Mouse (Mus musculus) embryonic facial prominence, embryonic 15.5 days (tissue): ENCODE data around the gene Magi1. TPM values are rescaled to one million over a fixed set of nuclear protein-coding genes. Genes with fewer than 3 reads are reported as not detected.
A peak's percentile ranks its signal among the peaks of the same experiment; 100 is the strongest.

Experiments used
- ATAC-seq: fragments of 200-750 bp; cut with Nextera tagmentation; 2 replicates; pipeline ENCODE4 v1.8.0; 2017; ENCODE audit warnings: low read depth, moderate TSS enrichment; ENCODE audit not compliant: insufficient number of reproducible peaks, low FRiP score, low TSS enrichment
- H3K27ac ChIP-seq: fragments of 300-500 bp; sonication (generic); replicated peaks from 2 replicates; pipeline ENCODE4 v1.5.1; 2015; ENCODE audit warnings: mild to moderate bottlenecking, inconsistent platforms
- H3K27me3 ChIP-seq: fragments of 300-500 bp; sonication (generic); 2 replicates; pipeline ENCODE4 v1.6.1; 2015; ENCODE audit warnings: inconsistent platforms
- H3K36me3 ChIP-seq: fragments of 300-500 bp; sonication (generic); 2 replicates; pipeline ENCODE4 v1.6.1; 2015; ENCODE audit warnings: mild to moderate bottlenecking, inconsistent platforms
- H3K4me1 ChIP-seq: fragments of 300-500 bp; sonication (generic); 2 replicates; pipeline ENCODE4 v1.6.1; 2015; ENCODE audit warnings: inconsistent platforms
- H3K4me2 ChIP-seq: fragments of 300-500 bp; sonication (generic); replicated peaks from 2 replicates; pipeline ENCODE4 v1.6.1; 2015; ENCODE audit warnings: mild to moderate bottlenecking, inconsistent platforms
- H3K4me3 ChIP-seq: fragments of 300-500 bp; sonication (generic); replicated peaks from 2 replicates; pipeline ENCODE4 v1.5.1; 2015; ENCODE audit warnings: mild to moderate bottlenecking, inconsistent platforms
- H3K9ac ChIP-seq: fragments of 300-500 bp; sonication (generic); 2 replicates; pipeline ENCODE4 v1.6.1; 2015; ENCODE audit warnings: inconsistent platforms
- H3K9me3 ChIP-seq: fragments of 300-500 bp; sonication (generic); replicated peaks from 2 replicates; pipeline ENCODE4 v1.6.1; 2016; ENCODE audit warnings: inconsistent platforms
- WGBS: fragments of 180-500 bp; shearing (Covaris S2); methylation state at CpG from one replicate; pipeline ENCODE4 v1.1.7; 2015; 5-methylcytosine and 5-hydroxymethylcytosine counted together
- polyA plus RNA-seq: library from polyadenylated mRNA; unstranded; fragments of >200 nt; fragmentation: Nextera tagmentation; extraction: Ambion mirVana; gene quantifications from 2 replicates; pipeline ENCODE4 v1.2.1, GENCODE M21; 2015

Magi1 gene
- polyA plus RNA-seq, 1 experiment from 2014 or later: 8.3 TPM

DNA sequence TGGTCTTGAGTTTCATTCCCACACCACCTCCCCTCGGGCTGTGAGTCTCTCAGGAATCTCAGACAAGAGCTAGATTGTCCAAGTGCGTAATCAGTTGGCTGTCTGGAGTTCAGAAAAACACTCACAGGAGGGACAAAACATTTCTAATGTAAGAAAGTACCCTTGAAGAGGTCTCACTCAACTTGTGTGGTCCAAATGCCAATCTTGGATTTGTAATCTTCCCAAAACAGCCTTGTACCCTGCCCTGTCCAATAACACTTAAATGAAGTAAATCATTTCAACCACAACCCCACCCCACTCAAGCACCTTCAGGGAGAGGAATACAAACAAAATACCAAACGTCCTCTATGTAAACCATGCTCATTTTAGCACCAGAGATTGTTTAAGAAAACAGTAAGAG is 82.8 kb downstream of the Magi1 start:
- H3K27ac ChIP-seq: no peak overlapping the region
- peaks cover 12% of the 10 kb centered on the region for H3K4me1 ChIP-seq
- no peaks in the 10 kb centered on the region for H3K9me3 ChIP-seq
- WGBS: 28% methylated on average over 3 of the region's 3 CpGs
- H3K36me3 ChIP-seq: no peaks in the 10 kb centered on the region
- no peak for ATAC-seq
- H3K4me3 ChIP-seq: no peak overlapping the region
- no peak overlapping the region for H3K4me2 ChIP-seq
- H3K9ac ChIP-seq: no peak overlapping the region
- no peaks in the 10 kb centered on the region for H3K27me3 ChIP-seq

- Histone ChIP-seq H3K4me2 (no peak overlapping the region), H3K4me3 (no peak overlapping the region), H3K27ac (no peak overlapping the region), H3K36me3 (no peaks in the 10 kb centered on the region), H3K9me3 (no peaks in the 10 kb centered on the region), H3K4me1 (peaks cover 16% of the 10 kb centered on the region), H3K9ac (no peak overlapping the region), H3K27me3 (no peaks in the 10 kb centered on the region)
- 72% methylated on average over 2 of the region's 2 CpGs for WGBS
- ATAC-seq: no peak
Observed at GRCm38 (mm10) chr6:94199696-94200095, 84.0 kb downstream of the Magi1 start.

DNA sequence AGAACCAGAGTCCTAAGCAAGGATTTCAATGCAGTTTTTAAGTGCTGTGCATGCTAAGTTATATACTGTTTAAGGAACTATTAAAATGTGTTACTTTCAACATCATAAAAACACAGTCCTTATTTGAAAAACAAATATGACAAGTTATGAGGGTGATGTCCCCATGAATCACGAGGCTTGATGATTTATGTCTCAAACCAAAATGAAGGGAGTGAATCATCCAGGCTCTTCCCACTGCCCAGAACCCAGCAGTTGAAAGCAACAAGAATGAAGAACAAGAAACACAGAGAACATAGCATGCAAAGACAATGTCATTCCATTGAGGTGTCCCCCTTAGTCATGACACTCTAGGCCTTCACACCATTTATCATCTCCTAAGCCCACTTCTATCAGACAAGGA is 85.9 kb downstream of the Magi1 start:
- Histone ChIP-seq H3K27me3 (no peaks in the 10 kb centered on the region), H3K36me3 (no peaks in the 10 kb centered on the region), H3K9ac (no peak overlapping the region), H3K4me2 (no peak overlapping the region), H3K9me3 (no peaks in the 10 kb centered on the region), H3K4me1 (peaks cover 11% of the 10 kb centered on the region; the same call in 1 of the 2 replicates), H3K4me3 (no peak overlapping the region), H3K27ac (no peak overlapping the region)
- ATAC-seq: no peak
- WGBS: 88% methylated on average over 1 of the region's 1 CpGs

- 70% methylated on average over 14 of the region's 14 CpGs for WGBS
- peaks cover 4% of the 10 kb centered on the region; the same call in 1 of the 2 replicates for H3K4me1 ChIP-seq
- H3K27ac ChIP-seq: no peak overlapping the region
- H3K9ac ChIP-seq: no peak overlapping the region
- no peak overlapping the region for H3K4me2 ChIP-seq
- H3K27me3 ChIP-seq: no peaks in the 10 kb centered on the region
- no peaks in the 10 kb centered on the region for H3K36me3 ChIP-seq
- ATAC-seq: no peak
- H3K4me3 ChIP-seq: no peak overlapping the region
- H3K9me3 ChIP-seq: no peaks in the 10 kb centered on the region
Observed at GRCm38 (mm10) chr6:94195303-94195911, 88.3 kb downstream of the Magi1 start.

- H3K4me3 ChIP-seq: no peak overlapping the region
- no peaks in the 10 kb centered on the region for H3K27me3 ChIP-seq
- H3K9ac ChIP-seq: no peak overlapping the region
- H3K9me3 ChIP-seq: no peaks in the 10 kb centered on the region
- H3K4me2 ChIP-seq: no peak overlapping the region
- whole genome bisulfite sequencing: 67% methylated on average over 5 of the region's 5 CpGs
- no peak for ATAC-seq
- H3K4me1 ChIP-seq: peaks cover 8% of the 10 kb centered on the region; the same call in 1 of the 2 replicates
- 0 out of 2 replicates have a peak overlapping the region, but pooled peaks have one; percentile 13 for H3K27ac ChIP-seq
- H3K36me3 ChIP-seq: no peaks in the 10 kb centered on the region
Observed at GRCm38 (mm10) chr6:94190830-94191229, 92.9 kb downstream of the Magi1 start.

GRCm38 (mm10) chr6:94189379-94189778 is 94.3 kb downstream of the Magi1 start:
- Histone ChIP-seq H3K4me3 (no peak overlapping the region), H3K9me3 (no peaks in the 10 kb centered on the region), H3K27me3 (no peaks in the 10 kb centered on the region), H3K36me3 (no peaks in the 10 kb centered on the region), H3K4me1 (peaks cover 7% of the 10 kb centered on the region; the same call in 1 of the 2 replicates), H3K27ac (no peak overlapping the region), H3K9ac (no peak overlapping the region), H3K4me2 (no peak overlapping the region)
- peak; percentile 63; the same call in 1 of the 2 replicates for ATAC-seq
- WGBS: 46% methylated on average over 5 of the region's 5 CpGs

- Histone ChIP-seq H3K27me3 (no peaks in the 10 kb centered on the region), H3K4me1 (peaks cover 31% of the 10 kb centered on the region), H3K4me3 (no peak overlapping the region), H3K27ac (peak overlapping the region; percentile 60), H3K36me3 (no peaks in the 10 kb centered on the region), H3K9ac (no peak overlapping the region), H3K9me3 (no peaks in the 10 kb centered on the region), H3K4me2 (no peak overlapping the region)
- 59% methylated on average over 7 of the region's 7 CpGs for WGBS
- ATAC-seq: no peak
Observed at GRCm38 (mm10) chr6:94186628-94187319, 96.9 kb downstream of the Magi1 start.

DNA sequence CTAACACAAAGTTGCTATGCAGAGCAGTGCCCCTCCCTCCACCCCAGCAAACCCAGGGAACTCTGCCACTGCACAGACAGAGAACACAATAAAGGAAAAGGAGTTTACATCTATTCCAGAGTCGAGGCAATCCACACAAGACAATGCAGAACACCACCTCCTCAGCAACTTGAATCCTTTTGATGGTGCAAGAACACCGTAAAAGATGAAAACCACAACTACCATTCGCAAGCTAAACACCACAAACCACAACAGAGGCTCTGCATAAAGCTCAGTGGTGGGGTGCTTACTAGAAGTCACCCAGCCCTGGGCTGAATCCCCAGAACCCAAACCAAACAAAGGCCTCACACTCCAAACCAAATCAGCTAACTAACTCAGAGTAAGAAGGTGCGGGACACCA is 99.4 kb downstream of the Magi1 start:
- H3K4me1 ChIP-seq: peaks cover 31% of the 10 kb centered on the region
- no peak for ATAC-seq

DNA sequence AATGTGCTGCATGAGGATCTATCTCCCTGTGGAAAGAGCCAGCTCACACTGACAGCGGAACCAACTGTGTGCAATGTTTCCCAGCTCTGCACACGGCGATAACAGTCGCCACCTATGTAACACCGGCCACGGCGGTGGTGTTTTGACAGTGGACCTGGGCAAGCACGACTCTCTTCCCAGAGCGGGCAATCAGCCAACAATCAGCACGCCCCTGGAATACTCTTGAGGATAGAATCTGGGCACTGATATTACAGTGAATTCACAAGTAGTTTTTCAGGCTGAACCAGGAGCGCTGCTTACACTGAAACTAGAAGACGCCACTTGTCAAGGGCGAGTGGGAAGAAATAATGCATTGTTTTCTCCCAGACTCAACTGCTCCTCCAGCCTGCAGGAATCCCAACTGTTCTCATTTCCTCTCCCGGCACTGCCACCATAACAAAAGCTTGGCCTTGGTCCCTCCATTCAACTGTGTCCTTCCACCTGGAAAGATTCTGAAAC is 100.3 kb downstream of the Magi1 start:
- WGBS: 42% methylated on average over 14 of the region's 14 CpGs
- 0 out of 2 replicates have a peak overlapping the region, but pooled peaks have one; percentile 9 for H3K4me2 ChIP-seq
- no peak overlapping the region for H3K4me3 ChIP-seq
- H3K4me1 ChIP-seq: peaks cover 31% of the 10 kb centered on the region
- no peaks in the 10 kb centered on the region for H3K9me3 ChIP-seq
- no peaks in the 10 kb centered on the region for H3K27me3 ChIP-seq
- peak overlapping the region; percentile 71 for H3K27ac ChIP-seq
- no peak for ATAC-seq
- H3K36me3 ChIP-seq: no peaks in the 10 kb centered on the region
- H3K9ac ChIP-seq: no peak overlapping the region

More for the DNA sequence above, 99.4 kb downstream of the Magi1 start:
- H3K36me3 ChIP-seq: no peaks in the 10 kb centered on the region
- H3K27me3 ChIP-seq: no peaks in the 10 kb centered on the region
- H3K27ac ChIP-seq: peak overlapping the region; percentile 71; the same call in 1 of the 2 replicates
- no peak overlapping the region for H3K4me3 ChIP-seq
- H3K9me3 ChIP-seq: no peaks in the 10 kb centered on the region
- H3K4me2 ChIP-seq: no peak overlapping the region
- WGBS: 47% methylated on average over 4 of the region's 4 CpGs
- no peak overlapping the region for H3K9ac ChIP-seq

DNA sequence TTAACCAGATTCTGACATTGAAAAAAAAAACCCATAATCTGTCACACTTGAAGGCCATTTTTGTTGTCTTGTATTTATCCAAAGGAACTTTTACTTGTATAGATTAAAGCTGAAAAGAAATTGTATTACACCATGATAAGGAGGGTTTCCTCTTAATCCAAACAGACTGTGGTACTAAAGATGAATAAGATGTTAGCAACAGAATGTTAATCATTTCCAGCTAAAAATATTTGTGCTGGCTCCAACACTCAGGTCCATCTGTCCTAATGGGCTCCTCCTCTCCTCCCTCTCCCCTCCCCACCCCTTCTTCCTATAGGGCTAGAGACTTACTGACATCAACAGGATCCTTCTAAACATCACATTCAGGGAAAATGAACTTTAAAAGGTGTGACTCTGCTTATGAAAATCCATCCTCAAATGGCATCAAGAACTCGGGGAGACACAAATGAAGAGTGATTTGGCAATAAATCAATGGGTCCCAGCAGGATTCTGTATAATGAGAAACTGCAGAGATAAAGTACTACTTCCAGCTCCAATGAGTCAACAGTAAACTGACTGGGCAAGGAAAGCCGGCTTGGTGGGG is 102.0 kb downstream of the Magi1 start:
- H3K9me3 ChIP-seq: no peaks in the 10 kb centered on the region
- H3K4me2 ChIP-seq: no peak overlapping the region
- H3K4me3 ChIP-seq: no peak overlapping the region
- no peaks in the 10 kb centered on the region for H3K27me3 ChIP-seq
- H3K27ac ChIP-seq: no peak overlapping the region
- 19% methylated on average over 2 of the region's 2 CpGs for WGBS
- peaks cover 31% of the 10 kb centered on the region for H3K4me1 ChIP-seq
- no peak overlapping the region for H3K9ac ChIP-seq
- no peaks in the 10 kb centered on the region for H3K36me3 ChIP-seq
- ATAC-seq: no peak

DNA sequence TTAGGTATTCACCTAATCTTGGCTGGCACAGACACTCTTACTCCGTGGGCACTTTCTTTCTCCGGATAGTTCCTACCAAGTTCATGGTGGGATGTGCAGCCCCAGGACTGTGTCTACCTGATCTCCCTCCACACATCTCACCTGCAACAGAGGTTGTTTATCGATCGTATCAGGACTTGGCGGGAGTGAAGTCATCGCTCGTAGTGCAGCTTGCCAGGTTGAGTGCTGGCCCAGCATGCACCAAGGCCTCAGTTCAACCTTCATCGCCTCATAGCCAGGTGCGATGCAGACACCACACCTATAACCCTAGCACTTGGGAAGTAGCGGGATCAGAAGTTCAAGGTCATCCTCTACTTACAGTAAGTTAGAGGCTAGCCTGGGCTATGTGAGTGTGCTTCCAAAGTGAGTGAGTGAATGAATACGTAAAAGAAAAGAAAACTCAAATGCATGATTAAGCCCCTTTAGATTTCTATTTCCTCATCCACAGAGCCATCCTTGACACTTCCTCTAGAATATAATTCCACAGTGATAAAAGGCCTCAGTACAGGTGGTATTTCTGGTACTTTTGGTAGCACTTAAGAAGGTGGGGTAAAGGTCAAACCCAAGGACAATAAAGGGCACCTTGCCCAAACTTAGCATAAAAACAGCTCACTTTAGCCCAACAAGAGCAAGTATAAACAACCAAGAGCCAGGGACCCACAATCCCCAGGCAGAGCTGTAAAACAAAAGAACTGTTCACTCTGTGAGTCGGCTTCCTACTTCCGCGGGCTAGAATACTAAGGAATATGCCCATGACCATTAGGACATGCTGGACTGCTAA is 103.2 kb downstream of the Magi1 start:
- no peak for ATAC-seq
- no peaks in the 10 kb centered on the region for H3K36me3 ChIP-seq
- 90% methylated on average over 14 of the region's 14 CpGs for WGBS
- H3K4me2 ChIP-seq: no peak overlapping the region
- no peak overlapping the region for H3K9ac ChIP-seq
- no peaks in the 10 kb centered on the region for H3K27me3 ChIP-seq
- H3K4me1 ChIP-seq: peaks cover 31% of the 10 kb centered on the region
- H3K4me3 ChIP-seq: no peak overlapping the region
- no peaks in the 10 kb centered on the region for H3K9me3 ChIP-seq
- no peak overlapping the region for H3K27ac ChIP-seq
